Comparison of ENCODE assay signal across 7 mouse cellular contexts in the genomic region with DNA sequence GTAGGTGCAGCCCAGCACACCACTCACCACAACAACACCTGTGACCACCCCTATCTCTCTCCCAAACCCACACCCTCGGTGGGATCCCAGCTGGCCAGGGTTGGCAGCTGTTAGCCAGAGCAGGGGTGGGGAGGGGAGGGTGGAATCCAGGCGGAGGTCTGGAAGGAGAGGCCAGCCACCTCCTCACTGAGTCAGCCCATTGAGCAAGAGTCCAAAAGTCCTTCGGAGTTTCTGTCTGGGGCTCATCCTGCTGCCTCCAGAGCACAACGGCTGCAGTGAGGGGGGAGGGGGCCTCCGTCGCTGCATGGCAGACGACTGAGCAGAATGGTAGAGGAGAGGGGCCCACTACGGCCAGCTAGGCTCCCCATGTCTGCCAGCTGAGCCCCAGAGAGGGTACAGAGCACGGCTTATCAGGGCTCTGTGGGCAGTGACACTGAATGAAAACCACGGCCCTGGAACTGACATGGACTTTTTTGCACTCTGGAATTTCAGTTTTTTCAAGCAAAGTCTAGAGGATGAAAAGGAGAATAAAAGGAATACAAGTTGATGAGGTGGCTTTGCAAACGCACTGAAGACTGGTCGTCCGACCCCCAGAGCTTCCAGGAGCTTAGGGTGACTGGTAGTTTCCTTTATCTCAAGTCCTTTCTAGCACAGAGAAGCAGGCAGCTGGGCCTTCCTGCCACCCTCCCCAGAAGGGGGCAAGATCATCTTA. TPM values are rescaled to one million over a fixed set of nuclear protein-coding genes. Genes with fewer than 3 reads are reported as not detected.
A peak's percentile ranks its signal among the peaks of the same experiment; 100 is the strongest.
DNase-seq lines count a peak whose midpoint lies in the region; ATAC-seq lines count a peak whose summit lies in the region.

No protein-coding gene starts in this region.

- 4% methylated on average over 13 of the region's 13 CpGs for WGBS in hindbrain, embryonic 13.5 days

- H3K4me3 ChIP-seq in hindbrain, embryonic 13.5 days = no peak overlapping the region

- no peaks in the 10 kb centered on the region for H3K36me3 ChIP-seq in hindbrain, embryonic 13.5 days

- no peak for ATAC-seq in hindbrain, embryonic 13.5 days (ENCODE audit: low FRiP score)

- H3K4me1 ChIP-seq in hindbrain, embryonic 13.5 days (replicated peaks) = peaks cover 78% of the 10 kb centered on the region

- 0 out of 2 replicates have a peak, but pooled peaks cover 14% of the 10 kb centered on the region for H3K27me3 ChIP-seq in hindbrain, embryonic 13.5 days

- peak; percentile 86 for DNase-seq in 3T3-L1 (ENCODE audit: low read depth, low spot score)
- DNase-seq in adipocyte (ENCODE audit: low spot score) = peak; percentile 30
- peak; percentile 47 for DNase-seq in liver
- peak; percentile 46 for DNase-seq in retina, postnatal 1 day
- no peak for DNase-seq in frontal cortex, postnatal 36 days (ENCODE audit: low spot score in 2 of 2)
- no peak for DNase-seq in cerebellum, adult 18-20 months

- 0 out of 2 replicates have a peak overlapping the region, but pooled peaks have one; percentile 2 for H3K4me2 ChIP-seq in hindbrain, embryonic 13.5 days

- no peak overlapping the region for H3K27ac ChIP-seq in hindbrain, embryonic 13.5 days

- H3K9me3 ChIP-seq in hindbrain, embryonic 13.5 days = no peaks in the 10 kb centered on the region

- H3K9ac ChIP-seq in hindbrain, embryonic 13.5 days = peak overlapping the region; percentile 25; the same call in 1 of the 2 replicates

RNA-seq across cellular contexts. Expression of a gene that starts 5.6 kb away (rescaled TPM):
- polyA plus RNA-seq in hindbrain, embryonic 13.5 days (2015; fragmentation: Nextera tagmentation; extraction: Ambion mirVana) = 3.4 and 3.5 TPM in 2 replicates

RNA-seq across cellular contexts. Expression of a gene that starts 15.9 kb away (rescaled TPM):
- not detected in 2 replicates for polyA plus RNA-seq in hindbrain, embryonic 13.5 days (2015; fragmentation: Nextera tagmentation; extraction: Ambion mirVana)

RNA-seq across cellular contexts. Expression of a gene that starts 32.2 kb away (rescaled TPM):
- 0.16 and 0.26 TPM in 2 replicates for polyA plus RNA-seq in hindbrain, embryonic 13.5 days (2015; fragmentation: Nextera tagmentation; extraction: Ambion mirVana)

Comparison
In these comparisons a context has a peak if more than half of its experiments do, and no peak if none do; other contexts are left out.
1. DNase-seq: peak in 3T3-L1 (single experiment), adipocyte (single experiment), liver (single experiment) and retina, postnatal 1 day (single experiment); none in frontal cortex, postnatal 36 days (0 of 2) and cerebellum, adult 18-20 months (0 of 2).